Mouse (Mus musculus): ENCODE data around the gene Hist3h2ba. TPM values are rescaled to one million over a fixed set of nuclear protein-coding genes. Genes with fewer than 3 reads are reported as not detected.
A peak's percentile ranks its signal among the peaks of the same experiment; 100 is the strongest.

The Hist3h2ba gene
- polyA plus RNA-seq, 1 experiment from 2014 or later = 2.6 TPM

DNA sequence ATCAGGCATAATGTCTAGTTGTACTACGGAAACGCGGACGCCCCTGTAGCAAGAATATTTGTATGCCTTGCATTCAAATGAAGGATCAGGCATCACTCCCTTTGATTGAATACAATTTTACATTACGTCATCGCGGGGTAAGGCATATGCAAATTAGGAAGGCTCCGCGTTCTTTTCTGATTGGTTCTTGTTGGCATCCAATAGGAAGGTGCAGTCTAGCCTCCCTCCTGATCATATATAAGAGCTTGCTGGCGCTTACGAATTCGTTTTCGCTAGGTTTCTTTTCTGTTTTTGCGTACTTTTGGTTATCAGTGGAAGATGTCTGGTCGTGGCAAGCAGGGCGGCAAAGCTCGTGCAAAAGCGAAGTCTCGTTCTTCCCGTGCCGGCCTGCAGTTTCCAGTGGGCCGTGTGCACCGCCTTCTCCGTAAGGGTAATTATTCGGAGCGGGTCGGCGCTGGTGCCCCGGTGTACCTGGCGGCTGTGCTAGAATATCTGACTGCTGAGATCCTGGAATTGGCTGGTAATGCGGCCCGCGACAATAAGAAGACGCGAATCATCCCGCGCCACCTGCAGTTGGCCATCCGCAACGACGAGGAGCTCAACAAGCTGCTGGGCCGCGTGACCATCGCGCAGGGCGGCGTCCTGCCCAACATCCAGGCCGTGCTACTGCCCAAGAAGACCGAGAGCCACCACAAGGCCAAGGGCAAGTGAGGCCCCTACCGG, 5.9 kb downstream of the Hist3h2ba start, which contains the start of the genes Hist3h2a and Trim17:
Gene Hist3h2a (plus strand): TSS at position 266 of the 723 bp plus-strand sequence.
Gene Trim17 (plus strand): TSS at position 266 of the 723 bp plus-strand sequence.
- WGBS = under 1% methylated on average over 49 of the region's 49 CpGs
- H3K9ac ChIP-seq (replicated peaks; ENCODE audit: low read depth) = peak within 1 kb of the TSS; percentile 69
- peaks cover 11% of the 10 kb centered on the region; the same call in 1 of the 2 replicates for H3K36me3 ChIP-seq (ENCODE audit: insufficient read depth, low read length)
- H3K4me2 ChIP-seq (replicated peaks; ENCODE audit: low read depth, low read length) = peak within 1 kb of the TSS; percentile 70
- TF ChIP-seq EP300 (IDR thresholded peaks at IDR 0.05) (peak; percentile 73), CTCF (IDR thresholded peaks at IDR 0.05) (peak; percentile 79)
- peak within 1 kb of the TSS; percentile 97 for H3K27ac ChIP-seq (ENCODE audit: low read length)
- peak; percentile 97 for ATAC-seq
- H3K27me3 ChIP-seq (replicated peaks; ENCODE audit: insufficient read depth, low read length) = peaks cover 3% of the 10 kb centered on the region; the same call in 1 of the 2 replicates
- H3K4me1 ChIP-seq (ENCODE audit: insufficient read depth, low read depth, low read length) = 0 out of 2 replicates have a peak, but pooled peaks cover 10% of the 10 kb centered on the region
- no peaks in the 10 kb centered on the region for H3K9me3 ChIP-seq (ENCODE audit: low read length)
- H3K4me3 ChIP-seq (ENCODE audit: low read depth, low read length) = peak within 1 kb of the TSS; percentile 62
- peak; percentile 99 for DNase-seq (ENCODE audit: low spot score)

GRCm38 (mm10) chr11:58955143-58955867, 6.6 kb downstream of the Hist3h2ba start:
- TF ChIP-seq CTCF (IDR thresholded peaks at IDR 0.05) = no peak
- TF ChIP-seq EP300 (IDR thresholded peaks at IDR 0.05) = no peak
- ATAC-seq = no peak
- Histone ChIP-seq H3K36me3 (ENCODE audit: insufficient read depth, low read length) (peaks cover 11% of the 10 kb centered on the region; the same call in 1 of the 2 replicates), H3K9ac (replicated peaks; ENCODE audit: low read depth) (peak overlapping the region; percentile 69), H3K4me2 (replicated peaks; ENCODE audit: low read depth, low read length) (peak overlapping the region; percentile 70), H3K9me3 (ENCODE audit: low read length) (no peaks in the 10 kb centered on the region), H3K27ac (ENCODE audit: low read length) (peak overlapping the region; percentile 97), H3K4me3 (ENCODE audit: low read depth, low read length) (peak overlapping the region; percentile 62), H3K27me3 (replicated peaks; ENCODE audit: insufficient read depth, low read length) (0 out of 2 replicates have a peak, but pooled peaks cover 3% of the 10 kb centered on the region), H3K4me1 (ENCODE audit: insufficient read depth, low read depth, low read length) (0 out of 2 replicates have a peak, but pooled peaks cover 11% of the 10 kb centered on the region)
- DNase-seq (ENCODE audit: low spot score) = no peak
- WGBS = 2% methylated on average over 20 of the region's 20 CpGs

DNA sequence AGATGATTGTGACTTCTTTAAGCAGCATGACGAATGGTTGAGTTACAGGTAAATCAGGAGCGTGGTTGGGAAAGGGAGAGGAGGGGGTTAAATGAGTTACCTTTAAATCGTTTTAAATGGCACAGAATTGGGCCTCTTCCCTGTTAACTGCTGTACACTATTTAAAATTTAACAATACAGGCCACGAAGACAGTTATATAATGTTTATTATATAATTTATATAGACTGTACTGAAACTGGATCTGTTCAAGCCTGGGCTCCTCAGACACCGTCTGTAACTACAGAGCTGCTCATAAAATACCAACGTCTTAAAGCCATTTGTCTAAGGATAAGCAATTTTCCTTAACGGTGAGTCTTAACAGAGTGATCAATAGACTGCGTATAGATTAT, 7.1 kb downstream of the Hist3h2ba start:
- H3K27me3 ChIP-seq (replicated peaks; ENCODE audit: insufficient read depth, low read length) = 0 out of 2 replicates have a peak, but pooled peaks cover 1% of the 10 kb centered on the region
- H3K4me3 ChIP-seq (ENCODE audit: low read depth, low read length) = peak overlapping the region; percentile 62
- peak overlapping the region; percentile 70 for H3K4me2 ChIP-seq (replicated peaks; ENCODE audit: low read depth, low read length)
- 24% methylated on average over 8 of the region's 8 CpGs for WGBS
- TF ChIP-seq EP300 (IDR thresholded peaks at IDR 0.05) = no peak
- TF ChIP-seq CTCF (IDR thresholded peaks at IDR 0.05) = no peak
- DNase-seq (ENCODE audit: low spot score) (no peak), ATAC-seq (no peak)
- H3K9ac ChIP-seq (replicated peaks; ENCODE audit: low read depth) = peak overlapping the region; percentile 69; the same call in 1 of the 2 replicates
- peak overlapping the region; percentile 97; the same call in 1 of the 2 replicates for H3K27ac ChIP-seq (ENCODE audit: low read length)
- H3K4me1 ChIP-seq (ENCODE audit: insufficient read depth, low read depth, low read length) = 0 out of 2 replicates have a peak, but pooled peaks cover 12% of the 10 kb centered on the region
- peaks cover 11% of the 10 kb centered on the region; the same call in 1 of the 2 replicates for H3K36me3 ChIP-seq (ENCODE audit: insufficient read depth, low read length)
- no peaks in the 10 kb centered on the region for H3K9me3 ChIP-seq (ENCODE audit: low read length)

GRCm38 (mm10) chr11:58957226-58957914, 8.7 kb downstream of the Hist3h2ba start:
- Histone ChIP-seq H3K9ac (replicated peaks; ENCODE audit: low read depth) (no peak overlapping the region), H3K4me2 (replicated peaks; ENCODE audit: low read depth, low read length) (no peak overlapping the region), H3K27me3 (replicated peaks; ENCODE audit: insufficient read depth, low read length) (peaks cover 13% of the 10 kb centered on the region), H3K9me3 (ENCODE audit: low read length) (no peaks in the 10 kb centered on the region), H3K27ac (ENCODE audit: low read length) (no peak overlapping the region), H3K4me1 (ENCODE audit: insufficient read depth, low read depth, low read length) (0 out of 2 replicates have a peak, but pooled peaks cover 12% of the 10 kb centered on the region), H3K4me3 (ENCODE audit: low read depth, low read length) (no peak overlapping the region), H3K36me3 (ENCODE audit: insufficient read depth, low read length) (peaks cover 11% of the 10 kb centered on the region; the same call in 1 of the 2 replicates)
- ATAC-seq (no peak), DNase-seq (ENCODE audit: low spot score) (no peak)
- TF ChIP-seq CTCF (IDR thresholded peaks at IDR 0.05) (no peak), EP300 (IDR thresholded peaks at IDR 0.05) (no peak)
- 86% methylated on average over 5 of the region's 5 CpGs for WGBS

DNA sequence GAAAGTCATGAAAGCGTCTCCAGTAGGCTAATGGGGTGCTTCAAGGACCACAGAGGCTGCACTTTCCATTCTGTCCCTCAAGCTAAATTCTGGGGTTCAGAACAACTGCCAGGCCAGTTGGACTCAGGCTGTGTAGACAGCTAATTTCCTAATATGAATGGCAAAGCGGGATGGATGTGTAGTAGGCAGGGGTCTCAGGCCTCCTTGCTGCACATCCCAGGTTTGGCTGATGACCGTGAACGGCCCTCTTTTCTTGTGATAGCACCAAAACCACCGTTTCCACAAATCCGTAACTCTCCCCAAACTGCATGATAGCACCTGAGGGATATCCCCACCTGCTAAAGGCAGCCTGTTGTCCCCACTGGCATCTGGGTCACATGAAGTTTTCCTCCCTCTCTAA, 9.8 kb downstream of the Hist3h2ba start:
- H3K4me2 ChIP-seq (replicated peaks; ENCODE audit: low read depth, low read length) = no peak overlapping the region; the same call in 1 of the 2 replicates
- 88% methylated on average over 6 of the region's 6 CpGs for WGBS
- no peak overlapping the region for H3K4me3 ChIP-seq (ENCODE audit: low read depth, low read length)
- H3K9me3 ChIP-seq (ENCODE audit: low read length) = no peaks in the 10 kb centered on the region
- DNase-seq (ENCODE audit: low spot score) (no peak), ATAC-seq (no peak)
- peaks cover 13% of the 10 kb centered on the region for H3K27me3 ChIP-seq (replicated peaks; ENCODE audit: insufficient read depth, low read length)
- H3K27ac ChIP-seq (ENCODE audit: low read length) = no peak overlapping the region
- H3K9ac ChIP-seq (replicated peaks; ENCODE audit: low read depth) = no peak overlapping the region
- peaks cover 11% of the 10 kb centered on the region; the same call in 1 of the 2 replicates for H3K36me3 ChIP-seq (ENCODE audit: insufficient read depth, low read length)
- TF ChIP-seq CTCF (IDR thresholded peaks at IDR 0.05) = no peak
- no peak for TF ChIP-seq EP300 (IDR thresholded peaks at IDR 0.05)
- H3K4me1 ChIP-seq (ENCODE audit: insufficient read depth, low read depth, low read length) = 0 out of 2 replicates have a peak, but pooled peaks cover 12% of the 10 kb centered on the region

All from lung, postnatal 0 days (tissue).